Mouse (Mus musculus): ENCODE data around the gene Ptprn. TPM values are rescaled to one million over a fixed set of nuclear protein-coding genes. Genes with fewer than 3 reads are reported as not detected.

Gene Ptprn
- total and polyA plus RNA-seq, 2 experiments from 2014 or later: 31.5 to 68.7 TPM

DNA sequence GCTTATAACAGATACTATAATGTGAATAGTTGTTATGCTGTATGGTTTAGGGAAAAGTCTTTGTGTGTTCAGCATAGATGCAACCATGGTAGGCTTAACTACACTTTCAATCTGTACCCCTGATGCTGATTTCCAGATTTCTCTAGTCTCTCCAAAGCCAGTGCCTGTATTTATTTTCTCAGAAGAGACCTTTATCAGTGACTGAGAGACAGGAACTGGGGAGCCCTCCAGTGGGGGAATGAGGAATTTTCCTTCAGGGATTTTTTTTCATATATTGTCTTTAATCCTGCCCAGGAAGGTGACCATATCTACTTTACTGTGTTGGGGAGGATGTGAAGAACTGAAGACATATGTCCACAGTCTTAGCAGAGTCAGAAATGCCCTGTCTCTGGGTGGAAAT lies 26.3 kb upstream of the Ptprn start:
- Histone ChIP-seq H3K4me2 (ENCODE audit: low read depth) (no peak overlapping the region), H3K36me3 (ENCODE audit: insufficient read depth) (no peaks in the 10 kb centered on the region), H3K9ac (no peak overlapping the region), H3K9me3 (ENCODE audit: low read length) (no peaks in the 10 kb centered on the region), H3K4me1 (ENCODE audit: insufficient read depth) (peaks cover 12% of the 10 kb centered on the region), H3K27ac (ENCODE audit: low read depth, low read length) (peak overlapping the region; percentile 62; the same call in 1 of the 2 replicates), H3K4me3 (ENCODE audit: low read depth, low read length) (no peak overlapping the region), H3K27me3 (ENCODE audit: insufficient read depth, low read length) (no peaks in the 10 kb centered on the region)
- DNase-seq (peak; percentile 80), ATAC-seq (peak; percentile 64)
- TF ChIP-seq CTCF (IDR thresholded peaks at IDR 0.05; ENCODE audit: low read depth): peak; percentile 72

DNA sequence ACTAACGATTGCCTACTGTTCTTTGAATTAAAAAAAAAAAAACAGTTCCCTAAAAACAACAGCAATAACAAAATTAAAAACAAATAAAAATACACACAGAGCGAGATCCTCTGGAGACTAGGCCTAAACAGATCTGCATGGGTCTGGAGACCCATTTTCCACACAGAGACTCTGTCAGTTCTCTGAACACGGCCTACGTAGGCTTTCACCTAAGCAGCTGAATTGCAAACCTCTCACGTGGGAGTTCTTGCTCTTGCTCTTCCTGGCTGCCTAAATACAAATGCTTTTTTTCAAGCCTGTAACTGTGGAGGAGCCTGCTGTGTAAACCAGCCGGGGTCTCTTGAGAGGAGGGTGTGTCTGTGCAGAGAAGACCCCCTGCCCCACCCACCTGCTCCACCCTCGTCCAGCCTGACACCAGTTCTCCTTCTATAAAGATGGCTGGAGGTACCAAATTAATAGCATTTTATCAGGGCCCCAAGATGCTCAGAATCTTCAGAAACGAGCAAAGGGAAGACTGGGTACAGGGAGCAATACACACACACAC lies 25.7 kb upstream of the Ptprn start:
- ATAC-seq (peak; percentile 10; the same call in 1 of the 2 replicates), DNase-seq (no peak)
- no peaks in the 10 kb centered on the region for H3K9me3 ChIP-seq (ENCODE audit: low read length)
- no peak overlapping the region for H3K4me3 ChIP-seq (ENCODE audit: low read depth, low read length)
- no peaks in the 10 kb centered on the region for H3K36me3 ChIP-seq (ENCODE audit: insufficient read depth)
- H3K27ac ChIP-seq (ENCODE audit: low read depth, low read length): peak overlapping the region; percentile 62
- H3K4me1 ChIP-seq (ENCODE audit: insufficient read depth): peaks cover 12% of the 10 kb centered on the region
- no peak overlapping the region for H3K9ac ChIP-seq
- no peak for TF ChIP-seq CTCF (IDR thresholded peaks at IDR 0.05; ENCODE audit: low read depth)
- WGBS: 28% methylated on average over 8 of the region's 8 CpGs
- no peaks in the 10 kb centered on the region for H3K27me3 ChIP-seq (ENCODE audit: insufficient read depth, low read length)
- H3K4me2 ChIP-seq (ENCODE audit: low read depth): no peak overlapping the region

DNA sequence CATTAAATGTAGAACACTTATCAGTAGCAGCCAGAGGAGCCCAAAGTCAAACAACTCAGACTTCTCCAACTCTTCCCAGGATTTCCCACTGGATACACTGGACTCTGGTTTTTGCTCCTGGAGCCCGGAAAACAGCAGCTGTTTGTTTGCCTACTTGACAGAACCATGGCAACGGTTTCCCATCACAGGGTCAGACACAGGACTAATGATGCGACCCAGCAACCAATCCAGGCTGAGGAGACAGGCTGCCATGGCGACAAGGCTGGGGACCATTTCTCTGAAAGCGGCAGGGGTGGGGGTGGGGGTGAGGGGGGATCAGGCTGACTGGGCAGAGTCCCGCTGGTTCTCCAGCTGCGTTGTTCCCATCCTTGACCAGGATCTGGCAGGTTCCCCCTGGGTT lies 25.1 kb upstream of the Ptprn start:
- Histone ChIP-seq H3K9me3 (ENCODE audit: low read length) (no peaks in the 10 kb centered on the region), H3K4me2 (ENCODE audit: low read depth) (no peak overlapping the region), H3K4me1 (ENCODE audit: insufficient read depth) (peaks cover 12% of the 10 kb centered on the region), H3K27me3 (ENCODE audit: insufficient read depth, low read length) (no peaks in the 10 kb centered on the region), H3K36me3 (ENCODE audit: insufficient read depth) (no peaks in the 10 kb centered on the region), H3K9ac (no peak overlapping the region), H3K4me3 (ENCODE audit: low read depth, low read length) (no peak overlapping the region), H3K27ac (ENCODE audit: low read depth, low read length) (peak overlapping the region; percentile 62)
- DNase-seq (peak; percentile 76), ATAC-seq (peak; percentile 96)
- WGBS: 1% methylated on average over 7 of the region's 7 CpGs
- TF ChIP-seq CTCF (IDR thresholded peaks at IDR 0.05; ENCODE audit: low read depth): no peak

DNA sequence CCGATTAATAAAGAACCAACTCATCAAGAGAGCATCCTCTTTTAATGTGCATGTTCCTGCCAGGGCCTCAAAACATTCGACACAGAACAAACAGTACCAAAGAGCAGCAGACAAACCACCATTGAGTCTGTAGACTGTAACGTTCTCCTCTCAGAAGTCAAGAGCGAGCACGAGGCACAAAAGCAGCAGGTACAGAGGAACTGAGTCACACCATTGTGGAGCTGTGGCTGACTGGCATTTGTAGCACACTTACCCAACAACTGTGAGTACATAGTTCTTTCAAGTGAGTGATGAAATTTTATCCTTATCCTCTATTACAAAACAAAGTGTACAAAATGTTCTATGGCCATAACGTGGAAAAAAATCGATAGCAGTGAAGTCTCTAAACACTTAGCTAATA lies 20.6 kb upstream of the Ptprn start:
- Histone ChIP-seq H3K4me1 (ENCODE audit: insufficient read depth) (peaks cover 12% of the 10 kb centered on the region), H3K9ac (no peak overlapping the region), H3K4me2 (ENCODE audit: low read depth) (no peak overlapping the region), H3K9me3 (ENCODE audit: low read length) (no peaks in the 10 kb centered on the region), H3K4me3 (ENCODE audit: low read depth, low read length) (no peak overlapping the region), H3K27ac (ENCODE audit: low read depth, low read length) (no peak overlapping the region), H3K27me3 (ENCODE audit: insufficient read depth, low read length) (no peaks in the 10 kb centered on the region), H3K36me3 (ENCODE audit: insufficient read depth) (no peaks in the 10 kb centered on the region)
- ATAC-seq (no peak), DNase-seq (no peak)
- 85% methylated on average over 7 of the region's 7 CpGs for WGBS
- TF ChIP-seq CTCF (IDR thresholded peaks at IDR 0.05; ENCODE audit: low read depth): no peak

DNA sequence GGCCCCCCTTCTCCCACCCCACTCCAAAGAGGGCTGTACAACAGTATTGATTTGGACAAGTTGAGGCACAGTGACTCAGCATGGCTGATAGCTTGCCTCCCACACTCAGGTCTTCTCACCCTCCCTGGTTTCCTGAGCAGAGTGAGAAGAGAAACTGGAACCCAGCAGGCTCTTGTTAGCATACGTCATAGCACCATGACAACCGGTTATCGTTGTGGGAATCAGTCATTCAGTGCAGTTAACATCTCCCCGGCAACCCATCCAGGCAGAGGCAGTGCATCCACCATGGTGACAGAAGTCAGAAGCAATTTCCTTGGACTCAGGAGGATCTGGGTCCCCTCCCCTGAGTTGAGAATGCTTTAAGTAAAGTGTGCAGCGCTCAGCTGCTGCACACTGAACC lies 18.7 kb upstream of the Ptprn start:
- Histone ChIP-seq H3K27ac (ENCODE audit: low read depth, low read length) (0 out of 2 replicates have a peak overlapping the region, but pooled peaks have one; percentile 40), H3K4me1 (ENCODE audit: insufficient read depth) (0 out of 2 replicates have a peak, but pooled peaks cover 2% of the 10 kb centered on the region), H3K4me3 (ENCODE audit: low read depth, low read length) (no peak overlapping the region), H3K36me3 (ENCODE audit: insufficient read depth) (no peaks in the 10 kb centered on the region), H3K4me2 (ENCODE audit: low read depth) (no peak overlapping the region), H3K9me3 (ENCODE audit: low read length) (no peaks in the 10 kb centered on the region), H3K9ac (no peak overlapping the region), H3K27me3 (ENCODE audit: insufficient read depth, low read length) (no peaks in the 10 kb centered on the region)
- ATAC-seq (peak; percentile 93), DNase-seq (peak; percentile 63)
- WGBS: 57% methylated on average over 5 of the region's 5 CpGs
- TF ChIP-seq CTCF (IDR thresholded peaks at IDR 0.05; ENCODE audit: low read depth): no peak

DNA sequence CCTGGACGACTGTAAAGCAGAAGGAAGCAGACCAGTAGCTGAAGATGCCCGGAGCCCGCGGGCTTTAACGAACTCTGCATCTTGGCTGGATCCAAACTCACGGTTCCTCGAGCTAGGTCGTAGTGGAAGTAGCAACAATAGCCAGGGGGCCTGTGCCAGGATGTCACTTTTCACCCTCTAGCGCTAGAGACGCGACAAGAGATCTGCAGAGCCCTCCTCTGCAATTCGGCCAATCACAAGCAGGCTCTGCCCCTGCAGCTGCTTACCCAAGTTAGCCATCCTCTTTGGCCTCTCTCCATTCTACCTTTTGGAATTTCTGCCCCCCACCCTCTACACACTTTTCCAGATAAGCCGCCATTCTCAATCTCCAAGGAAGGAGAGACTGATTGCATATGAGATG lies 13.9 kb upstream of the Ptprn start, which contains the start of gene Resp18:
TSS of gene Resp18 (minus strand) at position 188 of the 400 bp plus-strand sequence.
- Histone ChIP-seq H3K27me3 (ENCODE audit: insufficient read depth, low read length) (peaks cover 11% of the 10 kb centered on the region; the same call in 1 of the 2 replicates), H3K36me3 (ENCODE audit: insufficient read depth) (no peaks in the 10 kb centered on the region), H3K4me1 (ENCODE audit: insufficient read depth) (0 out of 2 replicates have a peak, but pooled peaks cover 5% of the 10 kb centered on the region), H3K9ac (peak within 1 kb of the TSS; percentile 35), H3K4me2 (ENCODE audit: low read depth) (peak within 1 kb of the TSS; percentile 45), H3K27ac (ENCODE audit: low read depth, low read length) (peak within 1 kb of the TSS; percentile 35; the same call in 1 of the 2 replicates), H3K9me3 (ENCODE audit: low read length) (no peaks in the 10 kb centered on the region), H3K4me3 (ENCODE audit: low read depth, low read length) (peak within 1 kb of the TSS; percentile 34)
- ATAC-seq (peak; percentile 63), DNase-seq (peak; percentile 50)
- no peak for TF ChIP-seq CTCF (IDR thresholded peaks at IDR 0.05; ENCODE audit: low read depth)
- 4% methylated on average over 13 of the region's 13 CpGs for WGBS
